11 mouse cellular contexts compared by ENCODE assay signal in genomic region chr16:91222643-91223271, GRCm38 (mm10). TPM values are rescaled to one million over a fixed set of nuclear protein-coding genes. Genes with fewer than 3 reads are reported as not detected.
A peak's percentile ranks its signal among the peaks of the same experiment; 100 is the strongest.
DNase-seq lines count a peak whose midpoint lies in the region; ATAC-seq and TF ChIP-seq lines count a peak whose summit lies in the region.
"Had no signal": no experiment of that assay in that cellular context is flagged by ENCODE, and none has a peak within 500 bp of the region (broad histone marks: within the 10 kb centered on the region; RNA-seq: fewer than 3 reads in every experiment).

No protein-coding gene starts in this region.

- peaks cover 4% of the 10 kb centered on the region; the same call in 1 of the 2 replicates for H3K9me3 ChIP-seq in heart, embryonic 11.5 days (replicated peaks; ENCODE audit: control insufficient read depth, low read length)
- H3K9me3 ChIP-seq in forebrain, embryonic 12.5 days, result 0 out of 2 replicates have a peak, but pooled peaks cover 5% of the 10 kb centered on the region
- H3K9me3 ChIP-seq in limb, embryonic 15.5 days, result peaks cover 3% of the 10 kb centered on the region; the same call in 1 of the 2 replicates
- H3K9me3 ChIP-seq: liver, embryonic 13.5 days had no signal

- H3K36me3 ChIP-seq in heart, embryonic 11.5 days (ENCODE audit: control insufficient read depth, insufficient read depth, low read length), result no peaks in the 10 kb centered on the region
- H3K36me3 ChIP-seq in heart, adult 2 months (ENCODE audit: control insufficient read depth, insufficient read depth, low read length), result no peaks in the 10 kb centered on the region
- H3K36me3 ChIP-seq in forebrain, embryonic 12.5 days (replicated peaks), result 0 out of 2 replicates have a peak, but pooled peaks cover 7% of the 10 kb centered on the region
- H3K36me3 ChIP-seq in limb, embryonic 15.5 days, result no peaks in the 10 kb centered on the region
- H3K36me3 ChIP-seq: liver, embryonic 13.5 days had no signal

- H3K9ac ChIP-seq in heart, embryonic 11.5 days (ENCODE audit: low read depth, low read length), result no peak overlapping the region
- no peak overlapping the region for H3K9ac ChIP-seq in heart, adult 2 months (ENCODE audit: low read depth, low read length)
- H3K9ac ChIP-seq in forebrain, embryonic 12.5 days, result peak overlapping the region; percentile 48; the same call in 1 of the 2 replicates
- no peak overlapping the region for H3K9ac ChIP-seq in limb, embryonic 15.5 days
- H3K9ac ChIP-seq: liver, embryonic 13.5 days had no signal

- intact Hi-C loops in heart, adult 2 months (cut with DNase I), result no loop called here
- intact Hi-C loops in gastrocnemius, postnatal 14 days (cut with DNase I; ENCODE audit: low total_unique reads), result no loop called here

- peak overlapping the region; percentile 2; the same call in 1 of the 2 replicates for H3K4me3 ChIP-seq in heart, embryonic 11.5 days (ENCODE audit: low read depth, low read length)
- H3K4me3 ChIP-seq in heart, adult 2 months, result no peak overlapping the region
- H3K4me3 ChIP-seq in forebrain, embryonic 12.5 days (replicated peaks), result peak overlapping the region; percentile 36
- H3K4me3 ChIP-seq in limb, embryonic 15.5 days, result peak overlapping the region; percentile 14; the same call in 1 of the 2 replicates
- H3K4me3 ChIP-seq: liver, embryonic 13.5 days had no signal

- H3K79me2 ChIP-seq in heart, adult 2 months (replicated peaks; ENCODE audit: control insufficient read depth, insufficient read depth, low read length), result no peaks in the 10 kb centered on the region

- H3K4me1 ChIP-seq in heart, embryonic 11.5 days (ENCODE audit: control insufficient read depth, insufficient read depth, low read length), result peaks cover 22% of the 10 kb centered on the region
- H3K4me1 ChIP-seq in heart, adult 2 months (ENCODE audit: control insufficient read depth, insufficient read depth, low read length), result no peaks in the 10 kb centered on the region
- H3K4me1 ChIP-seq in forebrain, embryonic 12.5 days, result peaks cover 65% of the 10 kb centered on the region
- peaks cover 52% of the 10 kb centered on the region for H3K4me1 ChIP-seq in limb, embryonic 15.5 days
- H3K4me1 ChIP-seq: liver, embryonic 13.5 days had no signal

- DNase-seq in heart, adult 2 months, result no peak
- DNase-seq in ES-CJ7 (ENCODE audit: low read depth, low spot score), result peak; percentile 30
- no peak for DNase-seq in gastrocnemius, postnatal 14 days
- no peak for DNase-seq in cerebellum, adult 8-10 months
- no peak for DNase-seq in ovary, adult 18-20 months (ENCODE audit: low spot score)
- DNase-seq: liver, embryonic 13.5 days had no signal

- TF ChIP-seq POLR2A in heart, adult 2 months (IDR thresholded peaks at IDR 0.05; ENCODE audit: insufficient read depth, low read depth, low read length), result no peak

- WGBS in heart, embryonic 11.5 days (ENCODE audit: insufficient replicate concordance), result 2% methylated on average over 27 of the region's 27 CpGs
- WGBS in heart, adult 2 months, result under 1% methylated on average over 27 of the region's 27 CpGs
- under 1% methylated on average over 27 of the region's 27 CpGs for WGBS in forebrain, embryonic 12.5 days
- WGBS in limb, embryonic 15.5 days, result under 1% methylated on average over 27 of the region's 27 CpGs

- H3K27ac ChIP-seq in heart, embryonic 11.5 days (ENCODE audit: low read depth, low read length), result no peak overlapping the region
- no peak overlapping the region for H3K27ac ChIP-seq in heart, adult 2 months
- peak overlapping the region; percentile 77 for H3K27ac ChIP-seq in forebrain, embryonic 12.5 days
- H3K27ac ChIP-seq in limb, embryonic 15.5 days, result no peak overlapping the region
- H3K27ac ChIP-seq: liver, embryonic 13.5 days had no signal

- ATAC-seq in heart, embryonic 11.5 days (replicated peaks; ENCODE audit: insufficient number of reproducible peaks, low FRiP score, low TSS enrichment), result no peak
- no peak for ATAC-seq in forebrain, embryonic 12.5 days (ENCODE audit: low FRiP score)
- no peak for ATAC-seq in limb, embryonic 15.5 days (ENCODE audit: insufficient number of reproducible peaks, low FRiP score, low TSS enrichment, low read depth)

- peak overlapping the region; percentile 50 for H3K4me2 ChIP-seq in heart, embryonic 11.5 days
- H3K4me2 ChIP-seq in forebrain, embryonic 12.5 days, result peak overlapping the region; percentile 65
- H3K4me2 ChIP-seq in limb, embryonic 15.5 days, result peak overlapping the region; percentile 29
- H3K4me2 ChIP-seq: liver, embryonic 13.5 days had no signal

- TF ChIP-seq CTCF in heart, adult 2 months (IDR thresholded peaks at IDR 0.05), result no peak

- no peak for TF ChIP-seq EP300 in heart, adult 2 months (IDR thresholded peaks at IDR 0.05; ENCODE audit: insufficient read depth, low read depth, low read length)

- peaks cover 99% of the 10 kb centered on the region for H3K27me3 ChIP-seq in heart, embryonic 11.5 days (ENCODE audit: control insufficient read depth, insufficient read depth, low read length)
- peaks cover 53% of the 10 kb centered on the region for H3K27me3 ChIP-seq in heart, adult 2 months (ENCODE audit: control insufficient read depth, insufficient read depth, low read length)
- peaks cover 99% of the 10 kb centered on the region for H3K27me3 ChIP-seq in forebrain, embryonic 12.5 days
- H3K27me3 ChIP-seq in limb, embryonic 15.5 days, result peaks cover 99% of the 10 kb centered on the region

RNA-seq across cellular contexts. Expression of gene Olig2, which starts 2.5 kb away (rescaled TPM):
- 0.06 TPM in 1 of 2 replicates, not detected in the other for polyA plus RNA-seq in heart, embryonic 11.5 days (2014; fragmentation: Nextera tagmentation; extraction: Ambion mirVana)
- total RNA-seq in heart, adult 2 months (2021), result not detected
- polyA plus RNA-seq in heart, adult 2 months (2012; rRNA removed), result not detected in 2 replicates
- 20.8 and 28.1 TPM in 2 replicates for polyA plus RNA-seq in forebrain, embryonic 12.5 days (2016; fragmentation: Nextera tagmentation; extraction: Ambion mirVana)
- polyA plus RNA-seq in limb, embryonic 15.5 days (2015; fragmentation: Nextera tagmentation; extraction: Ambion mirVana), result not detected in 2 replicates
- not detected for total RNA-seq in gastrocnemius, postnatal 14 days (2021)
- total RNA-seq: gastrocnemius, postnatal 4 days had no signal
- polyA plus RNA-seq: C2C12; liver, embryonic 13.5 days had no signal

RNA-seq across cellular contexts. Expression of gene Olig1, which starts 46.8 kb away (rescaled TPM):
- polyA plus RNA-seq in heart, embryonic 11.5 days (2014; fragmentation: Nextera tagmentation; extraction: Ambion mirVana), result not detected in 2 replicates
- total RNA-seq in heart, adult 2 months (2021), result not detected
- 0.12 and 0.25 TPM in 2 replicates for polyA plus RNA-seq in heart, adult 2 months (2012; rRNA removed)
- 9.9 and 11.8 TPM in 2 replicates for polyA plus RNA-seq in forebrain, embryonic 12.5 days (2016; fragmentation: Nextera tagmentation; extraction: Ambion mirVana)
- 0.10 and 0.22 TPM in 2 replicates for polyA plus RNA-seq in limb, embryonic 15.5 days (2015; fragmentation: Nextera tagmentation; extraction: Ambion mirVana)
- total RNA-seq in gastrocnemius, postnatal 14 days (2021), result not detected
- polyA plus RNA-seq: C2C12 had no signal

Comparison
In these comparisons a context has a peak if more than half of its experiments do, and no peak if none do; other contexts are left out.
1. RNA of gene Olig2, which starts 2.5 kb away (polyA plus RNA-seq): 20.8 to 28.1 TPM in forebrain, embryonic 12.5 days; 0.06 TPM in heart, embryonic 11.5 days, not detected in limb, embryonic 15.5 days and not detected in heart, adult 2 months; every median in the first group is over 10 times any median in the second.
2. Peak in every context shown above with its lines, with median percentiles within 50 percentile points of each other: H3K4me2 ChIP-seq.